Mouse (Mus musculus): ENCODE results near the gene Kcnk5.

- TF ChIP-seq FLI1 (IDR thresholded peaks at IDR 0.05; ENCODE audit: low read length) (no peak), GATA1 (IDR thresholded peaks at IDR 0.05; ENCODE audit: borderline replicate concordance, low read length) (no peak)
Observed at GRCm38 (mm10) chr14:20201066-20201683, 19.6 kb upstream of the Kcnk5 start.
